Mouse (Mus musculus): ENCODE data around the gene Ascc2.
"Not testable (repeated sequence)": the region's sequence is repeated elsewhere in the genome, so short reads cannot be mapped to it uniquely, and the experiment has no call there.

The Ascc2 gene

DNA sequence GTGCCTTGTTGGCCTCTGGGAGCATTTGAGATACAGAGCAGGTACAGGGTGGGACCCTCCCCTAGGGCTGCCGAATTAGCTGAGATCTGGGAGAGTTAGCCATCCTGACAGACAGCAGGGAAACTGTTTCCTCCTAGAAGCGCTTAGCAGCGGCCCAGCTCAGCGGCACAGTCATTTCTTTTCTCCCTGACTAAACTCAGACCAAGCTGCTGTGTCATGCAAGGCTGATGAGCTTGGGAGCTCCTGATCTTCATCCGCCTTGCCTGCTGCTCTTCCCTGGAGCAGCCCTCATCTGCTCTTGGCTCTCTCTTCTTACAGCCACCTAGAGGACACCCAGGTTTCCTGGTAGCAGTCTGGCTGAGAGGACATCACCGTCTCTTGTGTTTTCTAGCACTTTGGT lies 46.6 kb downstream of the Ascc2 start:
- no peak for DNase-seq (ENCODE audit: low read depth, low spot score)

GRCm38 (mm10) chr11:4685071-4685470 lies 47.5 kb downstream of the Ascc2 start:
- DNase-seq (ENCODE audit: low read depth, low spot score): no peak

DNA sequence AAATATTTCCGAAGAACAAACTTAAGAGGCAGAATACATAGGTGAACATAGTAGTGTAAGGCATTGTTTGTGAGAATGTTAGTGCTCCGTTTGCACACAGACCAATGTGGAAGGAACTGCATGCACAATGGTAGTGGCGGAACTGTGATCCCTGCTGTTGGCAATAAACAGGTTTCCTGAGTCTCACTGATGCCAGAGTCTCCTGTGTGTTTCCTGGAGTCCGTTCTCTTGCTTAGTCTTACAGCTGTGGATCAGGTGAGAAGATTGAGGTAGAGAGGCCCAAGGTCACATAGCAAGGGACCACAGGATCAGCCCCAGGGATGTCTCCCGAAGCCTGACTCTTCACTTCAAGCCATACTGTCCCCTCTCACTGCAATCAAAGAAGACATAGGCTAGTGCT lies 48.0 kb downstream of the Ascc2 start:
- DNase-seq (ENCODE audit: low read depth, low spot score): no peak

GRCm38 (mm10) chr11:4687027-4687426 lies 49.5 kb downstream of the Ascc2 start:
- DNase-seq (ENCODE audit: low read depth, low spot score): no peak

DNA sequence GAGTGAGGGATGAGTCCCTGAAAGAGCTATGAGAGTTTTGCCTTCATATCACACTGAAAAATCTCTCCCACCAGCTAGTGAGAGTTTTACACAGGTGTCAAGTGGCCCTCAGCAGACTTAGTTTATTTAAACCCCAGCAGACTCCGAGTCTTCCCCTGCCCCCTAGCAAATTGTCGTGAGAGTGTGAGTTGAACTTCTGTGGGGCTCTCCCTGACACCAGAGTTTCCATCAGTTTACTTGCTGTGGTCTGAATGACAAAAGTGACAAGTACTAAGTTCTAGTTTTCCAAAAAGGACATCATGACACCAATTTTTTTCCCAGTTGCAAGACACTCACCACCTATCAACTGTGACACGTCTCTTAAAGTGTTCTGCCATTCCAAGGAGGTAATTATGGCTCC lies 50.3 kb downstream of the Ascc2 start:
- no peak for DNase-seq (ENCODE audit: low read depth, low spot score)

- no peak for DNase-seq (ENCODE audit: low read depth, low spot score)
Observed at GRCm38 (mm10) chr11:4688632-4689380, 51.3 kb downstream of the Ascc2 start.

- no peak for DNase-seq (ENCODE audit: low read depth, low spot score)
Observed at GRCm38 (mm10) chr11:4690353-4690752, 52.8 kb downstream of the Ascc2 start.

DNA sequence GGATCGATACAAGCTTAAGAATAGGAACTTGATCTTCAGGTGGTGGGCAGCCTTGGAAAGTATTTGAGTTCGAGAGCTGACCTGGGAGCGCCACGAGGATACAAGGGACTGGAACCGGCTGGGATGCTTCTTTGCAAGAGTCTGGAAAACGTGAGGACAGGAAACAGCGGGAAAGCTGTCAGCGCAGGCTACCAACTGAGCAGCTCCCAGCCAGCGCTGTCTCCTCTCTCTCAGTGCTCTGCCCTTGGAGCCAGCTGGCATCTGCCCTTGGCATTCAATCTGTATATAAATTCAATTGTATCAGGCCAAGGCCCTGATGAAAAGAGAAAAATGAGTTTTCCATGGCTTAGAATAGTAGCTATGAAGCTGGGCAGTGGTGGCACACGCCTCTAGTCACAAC lies 53.7 kb downstream of the Ascc2 start:
- no peak for DNase-seq (ENCODE audit: low read depth, low spot score)

GRCm38 (mm10) chr11:4692162-4692561 lies 54.6 kb downstream of the Ascc2 start:
- no peak for DNase-seq (ENCODE audit: low read depth, low spot score)

DNA sequence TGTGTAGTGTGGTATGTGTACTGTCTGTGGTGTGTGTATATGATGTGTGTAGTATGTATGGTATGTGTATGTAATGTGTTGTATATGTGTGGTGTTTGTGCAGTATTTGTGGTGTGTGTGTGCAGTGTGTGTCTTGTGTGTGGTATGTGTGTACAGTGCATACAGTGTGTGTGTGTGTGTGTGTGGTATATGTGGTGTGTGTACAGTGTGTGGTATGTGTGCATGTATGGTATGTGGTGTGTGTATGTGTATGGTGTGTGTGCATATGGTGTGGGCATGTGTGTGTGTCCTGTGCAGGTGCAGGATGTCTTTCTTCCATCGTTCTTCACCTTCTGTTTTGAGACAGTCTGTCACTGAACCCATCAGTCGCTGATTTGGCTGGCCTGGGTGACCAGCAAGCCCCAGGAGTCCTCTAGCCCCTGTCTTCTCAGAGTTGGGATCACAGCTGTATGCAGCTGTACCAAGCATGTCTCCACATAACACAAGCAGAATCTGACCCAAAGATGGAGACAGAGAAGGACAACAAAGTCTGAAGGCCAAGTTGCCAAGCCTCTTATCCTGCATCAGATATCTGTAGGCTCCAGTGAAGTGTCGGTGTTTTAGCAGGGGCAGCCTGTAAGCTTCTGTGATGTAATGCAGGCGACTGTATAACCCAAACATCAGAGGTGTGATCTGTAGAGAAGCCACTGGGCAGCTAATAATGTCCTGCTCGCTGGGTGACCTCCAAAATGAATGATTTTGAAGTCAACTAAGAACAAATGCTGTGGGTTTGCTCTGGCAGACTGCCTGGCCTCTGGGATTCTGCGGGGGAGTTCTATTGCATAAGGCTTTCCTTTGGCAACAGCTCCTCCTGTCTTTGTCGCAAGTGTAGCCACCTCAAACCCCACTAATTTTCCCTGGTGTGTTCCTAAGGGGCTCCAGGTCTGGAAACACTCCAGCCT lies 59.8 kb downstream of the Ascc2 start:
- peak; percentile 89 for DNase-seq (ENCODE audit: low read depth, low spot score)

- peak; percentile 90 for DNase-seq (ENCODE audit: low read depth, low spot score)
Observed at GRCm38 (mm10) chr11:4700726-4701125, 63.2 kb downstream of the Ascc2 start.

DNA sequence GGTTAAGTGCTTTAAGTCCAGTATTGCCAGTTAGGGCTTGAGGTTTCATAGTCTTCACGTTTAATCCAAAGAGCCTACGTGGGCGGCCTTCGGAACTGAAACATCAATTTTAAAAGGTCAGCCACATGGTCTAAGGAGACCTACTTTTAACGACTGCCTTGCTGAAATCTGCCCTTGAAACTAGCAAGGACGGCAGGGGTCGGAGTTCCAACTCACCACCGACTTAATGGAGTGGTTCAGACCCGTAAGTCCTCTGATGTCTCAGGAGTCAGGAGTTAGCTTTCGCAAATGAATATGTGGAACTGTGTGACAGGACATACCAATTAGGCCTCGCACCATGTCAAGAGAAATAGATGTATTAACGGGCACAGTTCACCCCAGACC lies 66.1 kb downstream of the Ascc2 start:
- DNase-seq (ENCODE audit: low read depth, low spot score): no peak

GRCm38 (mm10) chr11:4704072-4704964 lies 66.8 kb downstream of the Ascc2 start, which contains the start of the genes Uqcr10 and Zmat5:
Gene Uqcr10 (minus strand): TSS chr11:4704342.
Gene Zmat5 (plus strand): TSS chr11:4704678.
- peak; percentile 96 for DNase-seq (ENCODE audit: low read depth, low spot score)

- DNase-seq (ENCODE audit: low read depth, low spot score): no peak
Observed at GRCm38 (mm10) chr11:4705178-4705577, 67.6 kb downstream of the Ascc2 start.

DNA sequence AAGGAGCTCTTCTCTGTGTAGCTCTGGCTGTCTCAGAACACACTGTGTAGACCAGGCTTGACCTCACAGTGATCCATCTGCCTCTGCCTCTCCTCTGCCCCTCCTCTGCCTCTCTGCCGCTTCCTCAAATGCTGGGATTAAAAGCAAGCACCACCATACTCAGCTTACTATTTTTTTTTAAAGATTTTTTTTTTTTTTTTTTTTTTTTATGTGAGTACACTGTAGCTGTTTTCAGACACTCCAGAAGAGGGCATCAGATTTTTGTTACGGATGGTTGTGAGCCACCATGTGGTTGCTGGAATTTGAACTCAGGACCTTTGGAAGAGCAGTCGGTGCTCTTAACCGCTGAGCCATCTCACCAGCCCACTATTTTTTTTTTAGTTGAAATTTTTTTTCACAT lies 72.6 kb downstream of the Ascc2 start:
- not testable (repeated sequence) for DNase-seq (ENCODE audit: low read depth, low spot score)

DNA sequence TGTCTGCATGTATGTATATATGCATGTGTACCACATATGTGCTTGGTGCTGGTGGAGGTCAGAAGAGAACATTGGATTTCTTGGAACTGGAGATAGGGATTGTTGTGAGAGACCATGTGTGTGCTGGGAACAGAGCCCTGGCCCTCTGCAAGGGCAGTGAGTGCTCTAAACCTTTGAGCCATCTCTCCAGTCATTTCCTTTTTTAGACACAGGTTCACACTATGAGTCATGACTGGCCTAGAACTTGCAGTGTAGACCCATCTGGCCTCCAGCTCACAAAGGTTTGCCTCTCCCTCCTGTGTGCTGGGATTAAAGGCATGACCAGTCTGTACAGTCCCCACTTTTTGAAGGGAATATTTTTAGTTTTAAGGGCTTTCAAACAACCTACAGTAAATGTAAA lies 75.3 kb downstream of the Ascc2 start:
- peak; percentile 21 for DNase-seq (ENCODE audit: low read depth, low spot score)

DNA sequence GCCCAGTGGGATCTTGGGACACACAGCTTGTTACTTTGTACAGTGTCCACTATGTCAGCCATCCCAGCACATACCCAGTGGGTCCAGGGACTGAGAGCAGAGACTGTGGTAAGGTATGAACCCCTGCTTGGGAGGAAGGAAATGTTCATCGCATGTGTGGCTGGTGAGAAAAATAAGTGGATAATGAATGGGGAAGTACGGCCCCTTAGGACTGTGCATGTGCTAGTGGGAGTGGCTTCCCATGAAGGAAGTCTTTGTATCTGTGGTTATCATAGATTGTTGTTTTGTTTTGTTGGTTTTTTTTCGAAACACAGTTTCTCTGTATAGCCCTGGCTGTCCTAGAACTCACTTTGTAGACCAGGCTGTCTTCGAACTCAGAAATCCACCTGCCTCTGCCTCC lies 77.2 kb downstream of the Ascc2 start:
- DNase-seq (ENCODE audit: low read depth, low spot score): no peak

DNA sequence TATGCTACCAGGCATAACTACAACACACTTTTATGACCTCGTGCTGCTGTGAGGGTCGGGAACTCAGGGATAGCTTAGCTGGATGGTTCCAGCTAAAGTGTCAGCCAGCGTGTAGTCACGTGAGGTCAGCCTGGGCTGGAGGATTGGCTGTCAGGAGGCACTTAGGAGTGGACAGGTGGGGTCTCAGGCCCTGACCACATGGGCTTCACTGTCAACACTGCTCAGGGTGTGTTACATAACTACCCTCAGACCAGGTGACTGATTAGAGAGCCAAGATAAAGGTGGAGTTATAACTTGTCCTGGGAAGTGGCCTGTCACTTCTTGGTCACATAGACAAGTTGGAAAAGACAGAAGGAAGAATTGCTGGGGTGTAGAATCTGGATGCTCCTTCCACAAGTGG lies 78.0 kb downstream of the Ascc2 start:
- DNase-seq (ENCODE audit: low read depth, low spot score): no peak

DNA sequence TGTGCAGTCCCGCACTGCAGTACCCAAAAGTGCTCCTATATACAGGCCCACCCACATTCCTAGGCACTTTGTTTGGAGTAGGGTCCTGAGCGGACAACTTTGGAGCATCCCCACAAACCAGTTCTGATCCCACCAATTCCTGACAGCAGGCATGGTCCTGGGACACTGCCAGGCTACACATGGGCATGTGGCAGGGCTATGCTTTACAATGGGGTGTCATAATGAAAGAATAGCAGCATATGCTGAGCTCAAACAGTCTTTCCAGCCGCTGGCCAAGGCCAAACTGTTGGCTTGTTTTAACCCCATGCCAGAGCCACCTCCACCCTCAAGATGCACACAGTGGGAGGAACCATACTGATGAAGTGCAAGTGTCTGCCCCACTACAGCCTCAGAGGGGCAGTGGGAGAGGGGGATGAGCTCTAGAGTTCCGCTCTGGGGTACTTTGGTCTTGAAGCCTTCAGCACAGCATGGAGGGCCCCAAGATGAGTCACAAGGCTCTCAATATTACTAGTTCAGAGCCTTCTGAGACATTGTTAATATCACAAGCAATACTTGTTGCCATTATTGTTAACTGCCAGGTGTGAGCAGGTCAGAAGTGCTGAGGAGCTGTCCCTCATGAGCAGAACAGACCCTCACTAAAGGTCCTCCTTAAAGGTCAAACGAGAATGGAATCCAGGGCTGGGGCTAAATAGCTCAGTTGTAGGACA lies 79.1 kb downstream of the Ascc2 start:
- DNase-seq (ENCODE audit: low read depth, low spot score): no peak

GRCm38 (mm10) chr11:4718548-4718947 lies 81.0 kb downstream of the Ascc2 start:
- no peak for DNase-seq (ENCODE audit: low read depth, low spot score)

DNA sequence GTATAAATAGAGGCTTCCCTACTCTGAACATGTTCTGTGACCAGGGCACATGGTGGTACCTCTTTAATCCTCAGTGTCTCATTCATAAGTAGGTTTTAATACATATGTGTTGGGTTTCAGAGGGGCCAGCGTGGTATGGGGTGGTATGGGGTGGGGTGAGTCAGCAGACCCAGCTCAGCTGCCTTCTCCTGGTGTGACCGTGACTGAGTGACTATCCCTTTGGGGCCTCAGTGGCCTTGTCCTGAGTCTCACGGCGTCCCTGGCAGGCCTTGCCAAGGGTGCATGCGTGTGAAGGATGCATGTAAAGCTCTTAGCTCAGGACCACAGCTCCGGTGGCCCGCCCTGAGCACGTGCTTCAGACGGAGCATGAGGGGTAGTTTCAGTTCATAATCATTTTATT lies 82.4 kb downstream of the Ascc2 start:
- DNase-seq (ENCODE audit: low read depth, low spot score): no peak

Measured in 3T3-L1 (cell line).